Mouse (Mus musculus): Measurements from ENCODE around the gene Ebp.

- TF ChIP-seq CTCF (IDR thresholded peaks at IDR 0.05; ENCODE audit: borderline replicate concordance, insufficient read depth, low read length) (no peak), POLR2A (IDR thresholded peaks at IDR 0.05; ENCODE audit: low read depth, low read length) (no peak)
Observed at GRCm38 (mm10) chrX:8238804-8239395, 45.6 kb upstream of the Ebp start.
